Mouse (Mus musculus) thymus, adult 2 months (tissue): Measurements from ENCODE around the gene Anpep.

Experiments used
- CTCF ChIP-seq: fragments of 200-500 bp; IDR thresholded peaks from 2 replicates; pipeline ENCODE4 v1.5.1; 2012; ENCODE audit warnings: mild to moderate bottlenecking, control low read depth, low read length, moderate library complexity, borderline replicate concordance; ENCODE audit not compliant: control insufficient read depth, poor library complexity, insufficient read depth; ENCODE audit errors: extremely low read depth
- POLR2A ChIP-seq: fragments of 200-500 bp; IDR thresholded peaks from 2 replicates; pipeline ENCODE4 v1.6.1; 2012; ENCODE audit warnings: mild to moderate bottlenecking, low read length, control low read depth, moderate library complexity; ENCODE audit not compliant: control insufficient read depth, poor library complexity, insufficient read depth; ENCODE audit errors: extremely low read depth

DNA sequence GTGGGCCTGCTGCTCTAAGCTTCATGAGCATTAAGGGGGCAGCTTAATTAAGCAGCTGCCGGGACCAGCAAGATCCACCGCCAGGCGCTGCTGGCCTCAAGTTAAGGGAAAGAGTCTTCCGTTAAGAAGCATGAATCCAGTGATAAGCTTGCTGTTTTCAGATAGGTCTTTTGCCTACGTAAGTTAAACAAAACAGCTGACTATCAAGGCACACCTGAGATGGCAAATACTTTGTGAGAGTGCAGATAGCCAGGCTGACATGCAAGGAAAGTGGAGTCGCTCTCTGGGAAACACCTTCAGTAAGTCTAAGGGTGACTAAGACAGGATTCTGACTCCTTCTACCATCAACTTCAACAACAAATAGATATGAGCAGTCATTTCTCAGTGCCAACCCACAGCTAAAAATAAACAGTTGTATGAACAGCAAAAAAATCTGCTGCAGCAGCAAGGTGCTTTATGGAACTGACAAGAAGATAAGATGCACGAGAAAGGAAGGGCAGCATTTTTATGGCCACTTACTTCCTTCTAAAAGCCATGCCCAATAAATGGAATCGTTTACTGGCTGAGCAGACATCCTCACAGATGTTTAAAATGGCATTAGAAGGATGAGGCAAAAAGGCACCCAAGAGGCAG lies 42.4 kb upstream of the Anpep start:
- TF ChIP-seq CTCF (no peak), POLR2A (no peak)
